Mouse (Mus musculus): ENCODE results near the gene Cenpp.

Gene Cenpp

DNA sequence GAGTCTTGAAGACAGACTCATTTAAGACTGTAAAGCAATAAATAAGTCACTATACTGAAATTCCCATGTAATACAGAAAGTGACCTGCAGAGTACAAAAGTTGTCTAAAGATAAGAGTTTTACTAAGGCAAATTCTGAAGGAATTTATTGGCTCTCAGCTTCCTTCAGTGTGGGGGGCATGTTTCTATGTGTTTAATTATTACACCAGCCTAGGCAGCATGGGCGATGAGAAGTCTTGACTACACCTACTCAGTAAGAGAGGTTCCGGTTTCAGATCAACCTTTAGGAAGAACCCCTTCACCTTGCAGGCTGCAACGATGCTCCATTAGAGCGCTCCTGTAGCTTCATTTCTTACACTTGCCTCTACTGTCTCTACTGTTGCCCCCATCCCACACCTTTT, 121.9 kb downstream of the Cenpp start:
- DNase-seq (ENCODE audit: low read depth): no peak

DNA sequence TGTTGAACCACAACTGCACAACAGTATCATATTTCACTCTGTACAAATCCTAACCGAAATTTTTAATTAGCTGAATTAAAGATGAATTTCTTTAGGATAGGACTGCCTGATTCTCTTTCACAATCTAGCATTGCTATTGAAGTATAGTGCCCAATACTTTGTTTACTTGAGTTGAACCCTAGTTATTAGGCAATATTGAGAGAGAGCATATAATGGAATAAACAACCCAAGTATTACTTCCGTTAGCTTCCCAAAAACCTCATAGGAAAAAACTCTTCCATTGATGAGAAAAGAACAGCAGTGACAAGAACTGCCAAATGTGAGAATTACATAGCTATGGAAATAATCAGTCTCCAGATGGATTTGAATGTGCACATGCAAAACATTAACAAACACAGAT, 126.3 kb downstream of the Cenpp start:
- DNase-seq (ENCODE audit: low read depth): no peak

DNA sequence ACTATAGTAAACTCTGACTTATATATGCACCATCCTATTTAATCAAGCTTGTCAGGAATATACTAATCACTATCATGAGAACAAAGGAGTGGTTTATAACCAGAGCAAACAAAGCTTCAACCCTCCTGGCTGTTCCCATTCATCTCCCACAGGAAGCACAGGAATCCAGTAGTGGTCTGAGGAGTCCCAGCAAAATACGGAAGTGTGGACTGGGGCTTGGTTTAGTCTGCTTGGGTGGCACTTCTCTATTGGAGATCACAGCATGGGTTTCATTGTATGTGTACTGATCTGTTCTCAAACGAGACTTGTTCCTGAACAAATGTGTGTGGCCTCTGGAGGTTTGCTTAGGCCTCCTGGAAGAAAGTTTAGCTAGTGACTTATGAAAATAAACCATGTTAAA, 133.8 kb downstream of the Cenpp start:
- DNase-seq (ENCODE audit: low read depth): peak; percentile 7

DNA sequence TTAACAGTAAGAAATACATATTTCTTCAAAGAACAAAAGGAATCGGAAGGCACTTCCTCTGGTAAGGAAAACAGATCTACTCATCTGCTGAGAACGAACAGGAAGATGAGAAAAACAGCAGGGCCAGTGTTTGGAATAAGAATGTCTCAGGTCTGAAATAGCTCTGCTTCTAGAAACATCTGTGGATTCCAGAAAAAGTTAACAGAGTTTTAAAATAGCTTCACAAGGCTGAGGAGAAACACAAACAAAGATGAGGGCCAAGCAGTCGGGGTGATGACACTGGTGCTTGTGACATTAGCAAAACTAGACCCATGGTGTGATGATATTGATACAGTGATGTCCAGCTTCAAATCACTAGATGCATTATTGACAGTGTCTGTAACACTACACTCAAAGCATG, 145.4 kb downstream of the Cenpp start:
- DNase-seq (ENCODE audit: low read depth): no peak

DNA sequence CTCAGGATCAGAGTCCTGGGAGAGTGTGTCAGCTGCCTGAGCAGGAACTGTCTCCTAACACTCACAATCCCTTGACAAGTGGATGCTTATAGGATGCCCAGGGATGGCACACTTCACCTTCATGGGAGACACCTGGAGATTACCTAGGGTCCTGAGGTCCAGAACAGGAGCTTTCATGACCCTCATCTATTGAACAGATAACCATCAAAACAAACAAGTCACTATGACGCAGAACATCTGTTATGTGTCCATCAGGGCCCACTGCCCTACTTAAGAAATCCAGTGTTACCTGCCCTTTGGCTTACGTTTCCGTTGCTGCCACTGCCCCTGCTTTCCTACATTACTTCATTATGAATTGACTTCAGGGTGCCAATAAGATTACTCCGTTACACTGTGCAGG, 146.8 kb downstream of the Cenpp start:
- no peak for DNase-seq (ENCODE audit: low read depth)

DNA sequence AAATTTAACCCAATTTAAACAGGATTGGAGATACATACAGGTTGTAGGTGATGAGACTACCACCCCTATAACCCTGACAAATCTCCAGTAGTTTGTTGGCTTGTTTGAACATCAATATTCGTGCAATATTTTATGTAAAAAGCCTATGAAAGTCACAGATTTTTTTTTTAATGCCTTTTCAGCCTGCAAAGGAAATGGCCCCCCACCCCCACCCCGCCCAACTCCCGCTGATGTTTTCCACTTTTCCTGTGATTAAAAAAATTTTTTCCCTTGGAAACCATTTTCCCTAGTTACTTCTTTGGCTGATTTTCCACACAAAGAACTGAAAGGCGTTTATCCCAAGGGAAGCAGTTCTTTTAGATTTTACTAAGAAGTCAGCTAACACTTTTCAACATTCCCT, 148.1 kb downstream of the Cenpp start, which contains the start of gene Ecm2:
Ecm2 (plus strand) TSS at position 301 of the 400 bp plus-strand sequence.
- no peak for DNase-seq (ENCODE audit: low read depth)

DNA sequence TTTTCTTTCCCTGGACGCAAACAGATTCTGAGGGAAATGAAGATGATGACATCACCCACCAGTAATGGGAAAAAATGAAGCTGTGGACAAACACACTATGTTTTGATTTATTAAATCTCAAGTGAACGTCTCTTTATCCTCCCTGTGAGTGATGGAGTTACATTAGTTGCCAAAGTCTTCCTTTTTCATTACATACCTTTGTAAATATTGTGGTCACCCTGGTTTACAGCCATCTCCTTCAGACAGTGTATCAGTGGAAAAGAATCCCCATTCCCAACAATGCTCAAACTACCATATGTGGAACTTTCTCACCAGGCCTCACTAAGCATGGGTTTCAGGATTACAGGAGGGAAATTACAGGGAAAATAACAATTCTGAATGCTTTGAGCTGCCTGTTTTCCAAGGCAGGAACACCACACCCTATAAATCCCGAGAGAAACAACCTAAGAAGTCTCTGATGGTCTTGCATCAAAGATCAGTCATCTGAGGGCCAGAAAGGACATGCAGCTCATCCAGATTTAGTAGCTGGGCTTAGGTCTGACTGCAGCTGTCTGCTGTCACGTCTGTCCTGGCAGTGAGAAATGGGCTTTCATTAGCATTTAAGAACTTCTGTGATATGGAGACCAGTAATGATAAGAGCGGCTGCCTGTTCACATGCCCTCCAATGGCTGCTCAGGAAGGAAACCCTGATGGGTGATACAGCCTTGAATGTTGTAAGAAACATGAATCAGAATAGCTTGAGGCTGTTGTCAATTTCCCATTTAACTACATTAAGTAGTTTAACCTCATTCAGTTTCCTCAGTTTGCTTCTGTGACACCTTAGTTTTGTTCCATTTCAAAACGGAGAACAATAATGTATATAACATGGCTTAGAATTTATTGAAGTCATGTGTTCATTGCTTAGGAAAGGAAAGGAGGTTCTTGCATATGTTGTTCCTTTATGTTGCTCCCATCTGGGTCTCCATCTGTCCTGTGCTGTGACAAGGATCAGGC, 159.9 kb downstream of the Cenpp start, which contains the start of gene Tes3-ps:
Tes3-ps (plus strand) TSS at position 943 of the 993 bp plus-strand sequence.
- DNase-seq (ENCODE audit: low read depth): no peak

DNA sequence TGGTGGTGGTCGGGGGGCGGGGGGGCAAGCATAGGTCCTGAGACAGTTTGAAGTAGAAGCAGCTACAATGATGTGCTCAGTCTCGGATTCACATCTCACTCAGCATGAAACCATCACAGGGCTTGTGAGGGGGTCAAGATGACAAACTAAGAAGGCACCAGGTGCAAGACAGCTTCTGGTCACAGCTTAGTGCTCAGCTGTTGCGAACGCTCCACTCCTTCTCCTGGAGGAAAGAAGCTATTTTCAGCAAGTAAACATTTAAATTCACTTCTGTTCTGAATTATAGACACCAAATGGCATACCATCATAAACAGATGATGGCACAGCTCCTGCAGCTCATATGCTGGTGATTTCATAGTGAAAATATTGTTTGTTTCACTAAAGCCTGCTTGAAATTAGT, 167.2 kb downstream of the Cenpp start:
- DNase-seq (ENCODE audit: low read depth): no peak

DNA sequence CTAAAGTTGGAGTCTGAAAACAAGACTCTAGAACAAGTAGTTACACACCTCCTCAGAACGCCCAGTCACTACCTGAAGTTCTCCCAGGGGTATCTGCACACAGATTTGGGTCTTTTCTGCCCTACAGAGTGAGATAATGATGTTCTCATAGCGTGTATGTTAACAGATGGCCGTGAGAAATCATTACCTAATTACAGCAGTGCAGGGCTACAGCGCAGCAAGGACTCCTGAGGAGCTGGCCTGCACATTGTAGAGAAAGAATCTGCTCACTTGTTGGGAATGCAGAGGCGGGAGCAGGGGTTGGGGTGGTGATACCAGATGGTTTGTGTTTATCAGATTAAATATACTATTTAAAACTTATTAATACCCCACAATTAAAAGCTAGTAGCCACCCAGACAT, 172.0 kb downstream of the Cenpp start:
- DNase-seq (ENCODE audit: low read depth): no peak

DNA sequence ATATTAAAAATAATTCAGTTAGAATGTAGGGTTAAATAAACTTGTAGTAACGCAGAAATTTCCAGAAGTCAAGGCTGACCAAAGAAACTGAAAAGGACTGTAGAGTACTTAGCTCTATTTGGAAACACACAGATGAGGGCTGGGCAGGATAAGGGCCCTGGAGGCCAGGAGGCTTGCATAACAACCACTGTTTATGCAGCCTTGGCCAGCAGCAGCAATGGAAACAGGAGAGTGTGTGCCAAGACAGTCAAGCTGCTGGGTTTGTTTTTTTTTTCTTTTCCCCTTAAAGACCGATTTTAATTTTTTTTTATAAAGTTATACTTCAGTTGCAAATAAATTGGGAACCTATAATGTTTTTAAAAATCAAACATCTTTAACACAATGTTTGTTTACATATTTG, 172.5 kb downstream of the Cenpp start:
- no peak for DNase-seq (ENCODE audit: low read depth)

DNA sequence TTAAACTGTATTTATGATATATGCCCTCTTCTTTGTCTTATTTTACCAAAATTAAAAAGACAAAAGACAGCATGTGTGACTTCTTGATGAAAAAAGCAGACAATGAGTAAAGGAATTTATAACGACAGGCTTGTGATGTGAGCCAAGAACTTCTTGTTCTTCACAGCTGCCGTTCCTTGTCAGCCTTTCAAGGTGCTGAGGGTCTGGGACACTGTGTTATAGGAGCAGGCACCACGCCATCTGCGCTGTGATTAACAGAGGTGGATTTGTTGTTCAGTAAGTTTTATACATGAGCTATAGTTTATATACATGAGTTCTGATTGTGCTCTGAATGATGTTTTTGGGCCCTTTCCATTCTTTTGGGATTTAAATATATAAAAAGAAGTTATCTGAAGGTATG, 173.2 kb downstream of the Cenpp start:
- DNase-seq (ENCODE audit: low read depth): no peak

DNA sequence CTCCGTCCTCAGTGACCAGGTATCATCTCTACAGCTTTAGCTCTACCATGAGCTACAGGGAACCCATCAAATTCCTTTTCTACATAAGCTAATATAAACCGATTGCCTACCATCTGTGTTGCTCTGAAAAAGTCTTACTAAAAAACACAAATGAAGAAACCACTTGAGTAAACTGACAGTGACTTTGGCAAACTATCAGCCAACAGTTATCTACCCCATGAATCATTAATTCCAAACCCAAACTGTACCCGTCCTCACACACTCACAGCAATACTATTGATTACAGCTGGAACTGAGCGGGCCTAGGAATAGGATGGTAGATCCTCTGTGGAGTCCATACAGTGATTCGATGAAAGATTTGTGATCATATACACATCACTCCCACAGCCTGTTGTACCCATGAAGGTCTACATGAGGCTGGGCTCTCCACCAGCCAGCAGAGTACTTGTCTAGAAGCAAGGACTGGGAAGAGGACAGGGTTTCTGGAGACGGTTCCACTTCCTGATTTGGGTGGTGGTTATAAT, 173.7 kb downstream of the Cenpp start:
- no peak for DNase-seq (ENCODE audit: low read depth)

DNA sequence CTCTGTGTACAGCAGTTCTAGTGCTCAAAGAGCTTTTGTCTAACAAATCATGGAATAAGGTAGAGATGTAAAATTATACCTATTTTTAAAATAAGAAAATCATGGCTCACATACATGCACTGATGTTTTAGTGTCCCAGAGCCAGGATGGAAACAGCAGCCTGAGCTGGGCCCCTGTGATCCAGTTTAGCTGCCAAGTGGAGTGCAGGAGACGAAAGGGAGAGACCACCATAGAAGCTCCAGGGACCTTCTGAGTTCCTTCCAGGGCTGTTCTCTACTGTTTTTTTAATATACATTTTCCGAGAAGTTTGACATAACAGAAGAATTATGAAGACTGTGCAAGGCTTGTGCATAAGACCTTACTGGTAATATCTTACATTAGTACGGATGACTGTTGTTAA, 174.7 kb downstream of the Cenpp start:
- no peak for DNase-seq (ENCODE audit: low read depth)

DNA sequence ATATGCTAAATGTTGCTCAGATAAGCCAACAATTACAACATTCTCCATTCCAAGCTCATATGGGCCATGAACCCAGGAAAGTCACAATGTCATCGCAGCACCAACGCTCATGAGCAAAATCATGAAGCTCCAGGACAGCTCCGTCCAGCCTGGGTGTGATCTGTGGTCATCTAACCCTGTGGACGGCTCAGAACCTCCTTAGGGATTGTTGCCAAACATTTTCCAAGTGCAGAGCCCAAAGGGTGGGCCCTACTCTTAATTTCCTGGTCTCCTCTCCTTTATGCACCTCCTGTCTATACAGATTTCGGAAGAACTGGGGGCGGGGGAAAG, 179.9 kb downstream of the Cenpp start:
- no peak for DNase-seq (ENCODE audit: low read depth)

DNA sequence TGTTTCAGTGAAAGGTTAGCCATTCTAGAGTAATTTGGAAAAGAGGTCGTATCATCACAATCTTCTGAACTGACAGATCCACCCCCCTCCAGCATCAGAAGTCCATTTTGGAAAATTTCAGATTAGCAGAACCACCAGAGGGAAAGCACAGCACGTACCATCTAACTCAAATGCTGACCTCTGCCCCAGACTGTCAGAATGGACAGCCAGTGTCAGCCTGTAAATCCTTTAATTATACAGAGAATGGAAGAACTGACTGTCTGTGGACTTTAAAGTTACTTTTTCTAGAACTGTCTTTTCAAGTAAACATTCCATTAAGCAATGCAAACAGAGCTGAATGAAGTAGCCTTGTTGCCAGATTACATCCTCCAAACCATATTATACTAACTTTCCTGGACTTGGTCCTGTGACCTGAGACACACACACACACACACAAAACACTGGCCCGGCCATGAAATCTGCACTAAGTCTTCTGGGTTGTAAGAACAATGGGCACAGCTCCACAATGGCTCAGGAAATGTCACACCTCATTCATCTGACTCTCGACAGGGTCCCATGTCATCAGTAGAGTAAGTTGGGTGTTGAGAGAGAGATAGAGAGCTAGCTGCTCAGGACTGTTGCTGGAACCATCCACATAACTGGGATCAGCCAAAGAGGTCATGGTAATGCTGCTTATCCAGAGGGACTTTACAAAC, 180.5 kb downstream of the Cenpp start:
- DNase-seq (ENCODE audit: low read depth): no peak

DNA sequence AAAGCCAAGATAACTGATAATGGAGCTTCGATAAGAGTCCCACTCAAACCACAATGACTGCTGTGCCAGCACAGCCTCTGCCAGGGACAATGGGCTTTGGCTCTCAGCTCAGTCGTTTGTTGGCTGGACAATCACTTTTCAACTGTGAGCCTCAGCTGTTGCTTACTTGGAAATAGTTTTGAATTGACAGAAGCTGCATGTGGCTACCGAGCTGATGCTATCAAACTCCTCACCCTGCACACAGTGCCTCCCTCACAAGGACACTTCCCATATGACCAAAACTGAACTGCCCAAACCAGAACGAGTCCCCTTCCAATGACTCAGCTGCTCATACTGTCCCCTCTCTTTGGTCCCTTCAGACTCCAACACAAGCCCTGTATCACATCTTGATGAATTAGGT, 181.8 kb downstream of the Cenpp start:
- no peak for DNase-seq (ENCODE audit: low read depth)

DNA sequence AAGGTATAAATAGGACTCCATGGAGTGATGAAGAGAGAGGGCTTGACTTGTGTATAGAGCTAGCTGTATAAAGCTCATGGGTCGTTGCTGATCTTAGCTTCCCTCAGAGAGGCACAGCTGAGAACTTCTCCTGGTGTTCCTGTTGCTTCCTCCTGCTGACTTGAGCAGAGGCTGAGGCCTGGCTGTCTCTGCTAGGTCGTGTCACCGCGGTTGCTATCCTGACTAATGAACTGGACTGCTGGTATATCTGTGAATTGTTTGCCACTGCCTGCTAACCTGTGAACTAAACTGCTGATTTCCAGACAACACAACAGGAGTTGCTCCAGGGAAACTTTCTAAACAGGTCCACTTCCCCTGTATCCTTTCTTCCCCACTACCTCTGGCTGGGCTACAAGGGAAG, 182.3 kb downstream of the Cenpp start:
- no peak for DNase-seq (ENCODE audit: low read depth)

DNA sequence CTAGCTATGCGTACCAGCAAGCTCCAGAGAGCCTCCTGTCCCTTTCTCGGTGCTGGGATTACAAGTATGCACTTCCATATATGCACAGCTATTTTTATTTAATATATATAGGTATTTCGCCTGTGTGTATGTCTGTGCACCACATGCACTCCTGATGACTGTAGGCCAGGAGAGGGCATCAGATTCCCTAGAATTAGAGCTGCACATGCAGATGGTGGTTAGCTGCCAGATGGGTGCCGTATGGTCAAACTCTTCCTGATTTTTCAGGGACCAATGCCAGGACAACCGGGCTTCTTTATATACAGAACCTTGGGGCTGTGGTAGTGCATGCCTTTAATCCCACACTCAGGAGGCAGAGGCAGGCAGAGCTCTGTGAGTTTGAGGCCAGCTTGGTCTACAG, 183.6 kb downstream of the Cenpp start:
- DNase-seq (ENCODE audit: low read depth): no peak

DNA sequence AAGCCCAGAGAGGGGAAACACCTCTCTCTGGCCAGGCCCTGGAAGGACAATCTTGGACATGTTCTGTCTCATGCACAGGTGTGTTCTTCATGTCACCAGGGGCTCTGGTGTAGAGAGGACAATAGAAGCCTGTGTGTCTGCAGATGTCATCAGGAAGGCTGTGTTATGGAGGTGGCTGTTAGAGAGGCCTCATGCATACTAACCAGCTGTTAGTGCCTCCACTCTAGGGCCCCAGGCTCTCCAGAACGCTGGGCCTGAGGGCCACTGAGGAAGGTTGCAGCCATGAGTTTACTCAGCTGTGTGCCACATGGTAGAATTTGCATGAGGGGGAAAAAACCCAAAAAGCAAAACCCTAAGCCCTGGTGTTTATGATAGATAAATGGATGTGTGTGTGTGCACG, 185.0 kb downstream of the Cenpp start:
- DNase-seq (ENCODE audit: low read depth): no peak

DNA sequence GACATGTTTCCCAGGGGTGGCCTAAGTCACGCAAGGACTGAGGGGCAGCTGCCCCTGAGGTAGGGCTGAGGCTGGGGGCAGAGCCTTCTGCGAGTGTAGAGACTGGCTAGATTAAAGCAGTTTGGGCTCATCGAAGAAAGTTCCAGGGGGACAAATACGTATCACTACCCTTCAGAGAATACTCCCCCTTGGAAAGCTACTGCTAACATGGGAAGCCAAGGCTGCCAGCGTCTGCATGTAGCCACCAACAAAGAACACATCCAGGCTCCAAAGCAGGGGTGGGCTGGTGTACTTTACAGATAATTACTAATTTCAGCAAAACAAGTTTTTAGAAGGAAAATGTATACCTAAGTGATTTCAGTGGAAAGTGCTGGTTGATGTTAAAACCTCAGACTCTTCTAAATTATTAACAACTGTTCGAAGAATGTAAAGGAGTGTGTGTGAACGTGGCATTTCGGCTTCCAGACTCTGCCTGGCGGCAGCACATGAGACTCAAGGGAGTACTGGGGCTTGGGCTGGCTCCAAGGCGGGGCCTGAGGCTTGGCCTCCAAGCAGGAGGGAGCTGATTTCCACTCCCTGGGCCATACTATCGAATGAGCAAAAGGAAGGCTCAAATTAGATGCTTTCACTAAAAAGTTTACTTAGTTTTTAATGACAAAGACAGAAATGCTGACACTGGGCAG, 186.1 kb downstream of the Cenpp start:
- no peak for DNase-seq (ENCODE audit: low read depth)

DNA sequence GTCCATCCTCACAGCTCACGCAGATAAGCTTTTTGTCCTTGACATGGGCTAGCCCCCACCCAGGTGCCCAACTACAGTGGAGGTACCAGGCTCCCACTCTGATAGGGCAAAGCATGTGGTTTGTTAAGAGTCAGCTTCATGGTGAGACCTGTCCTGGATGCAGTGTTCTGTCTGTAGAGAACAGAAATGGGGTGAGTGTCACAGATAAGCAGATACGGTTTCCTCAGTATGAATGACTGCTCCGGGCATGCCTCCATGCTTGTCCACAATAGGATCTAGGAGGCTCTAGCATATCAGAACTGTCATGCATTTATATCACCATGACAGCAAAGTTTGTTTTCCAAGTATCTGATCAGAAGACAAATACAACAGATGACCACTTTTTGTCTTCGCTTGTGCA, 186.7 kb downstream of the Cenpp start:
- no peak for DNase-seq (ENCODE audit: low read depth)

DNA sequence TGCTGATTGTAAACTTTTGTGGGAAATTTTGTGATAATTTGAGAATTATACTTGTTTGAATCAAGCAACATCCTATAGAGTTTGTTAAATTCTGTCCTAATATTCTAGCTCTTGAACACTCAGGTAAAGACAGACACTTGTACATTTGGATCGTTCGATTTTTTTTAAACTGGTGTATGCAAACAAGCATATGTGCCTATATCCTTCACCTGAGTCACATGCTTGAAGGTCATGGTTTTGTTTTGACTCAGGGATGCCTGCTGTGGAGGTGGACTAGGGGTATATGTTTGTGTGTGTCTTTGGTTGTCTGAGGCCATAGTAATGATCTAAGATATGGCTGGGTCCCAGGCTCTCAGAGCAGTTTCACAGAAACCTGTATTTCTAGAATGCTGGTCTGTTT, 189.7 kb downstream of the Cenpp start:
- no peak for DNase-seq (ENCODE audit: low read depth)

Data from c-Kit-positive CD71-negative TER-119-negative erythroid progenitor cells, embryonic 14.5 days (primary cell).